Mouse (Mus musculus) right cerebral cortex, postnatal 25 days (tissue): ENCODE data around the gene Gamt.
"Not testable (repeated sequence)": the region's sequence is repeated elsewhere in the genome, so short reads cannot be mapped to it uniquely, and the experiment has no call there.

Source experiments
- DNase-seq: peaks from one replicate; pipeline ENCODE4 v3.0.0; 2022

The Gamt gene

GRCm38 (mm10) chr10:80257936-80258335 lies 2.9 kb downstream of the Gamt start:
- DNase-seq = no peak

GRCm38 (mm10) chr10:80255881-80256535 lies 4.8 kb downstream of the Gamt start:
- DNase-seq = no peak

GRCm38 (mm10) chr10:80254331-80255297 lies 6.2 kb downstream of the Gamt start:
- no peak for DNase-seq

DNA sequence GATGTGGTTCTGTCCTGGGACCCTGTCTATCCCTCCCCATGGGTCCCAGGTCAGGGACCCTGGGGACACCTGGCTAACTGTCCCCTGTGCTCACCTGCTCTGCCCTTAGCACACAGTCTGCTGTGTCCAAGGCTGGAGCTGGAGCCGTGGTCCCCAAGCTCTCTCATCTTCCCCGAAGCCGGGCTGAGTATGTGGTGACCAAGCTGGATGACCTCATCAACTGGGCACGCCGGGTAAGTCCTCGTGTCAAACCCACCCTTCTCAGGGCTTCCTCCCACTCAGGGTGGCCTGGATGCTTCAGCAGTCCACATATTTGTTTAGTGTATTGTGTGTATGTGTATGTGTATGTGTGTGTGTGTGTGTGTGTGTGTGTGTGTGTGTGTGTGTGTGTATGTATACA lies 7.3 kb downstream of the Gamt start:
- DNase-seq = no peak

GRCm38 (mm10) chr10:80252493-80253274 lies 8.1 kb downstream of the Gamt start:
- DNase-seq = no peak

GRCm38 (mm10) chr10:80252011-80252410 lies 8.8 kb downstream of the Gamt start:
- no peak for DNase-seq

GRCm38 (mm10) chr10:80250573-80250972 lies 10.2 kb downstream of the Gamt start:
- DNase-seq = no peak

GRCm38 (mm10) chr10:80250059-80250458 lies 10.8 kb downstream of the Gamt start:
- no peak for DNase-seq

DNA sequence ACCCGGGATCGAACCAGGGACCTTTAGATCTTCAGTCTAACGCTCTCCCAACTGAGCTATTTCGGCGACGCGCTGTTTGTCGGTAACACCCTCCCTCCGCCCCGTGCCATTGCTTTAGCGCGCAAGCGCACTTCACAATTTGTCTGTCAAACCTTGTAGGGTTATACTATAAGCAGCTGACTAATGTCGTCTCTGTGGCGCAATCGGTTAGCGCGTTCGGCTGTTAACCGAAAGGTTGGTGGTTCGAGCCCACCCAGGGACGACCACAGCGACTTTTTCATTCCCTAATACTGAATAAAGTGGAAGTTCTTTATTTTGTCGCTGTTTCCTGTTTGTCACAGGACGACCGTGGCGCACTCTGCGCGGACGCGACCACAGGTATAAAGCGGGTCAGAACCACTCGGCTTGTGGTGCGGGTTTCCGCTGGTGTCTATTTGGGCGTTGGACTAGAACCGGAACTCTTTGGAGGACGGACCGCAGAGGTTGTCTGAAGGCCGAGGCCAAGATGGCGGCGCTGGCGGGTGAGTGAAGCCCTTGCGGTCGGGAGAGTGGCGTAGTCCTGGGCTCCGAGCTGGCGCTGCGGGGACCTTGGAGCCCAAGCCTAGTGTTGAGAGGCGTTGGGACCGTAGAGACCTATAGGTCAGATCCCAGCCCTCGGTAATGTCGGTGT lies 11.7 kb downstream of the Gamt start, which contains the start of gene Ndufs7:
TSS of gene Ndufs7 (plus strand) at position 151 of the 670 bp plus-strand sequence.
- DNase-seq = peak; percentile 95

DNA sequence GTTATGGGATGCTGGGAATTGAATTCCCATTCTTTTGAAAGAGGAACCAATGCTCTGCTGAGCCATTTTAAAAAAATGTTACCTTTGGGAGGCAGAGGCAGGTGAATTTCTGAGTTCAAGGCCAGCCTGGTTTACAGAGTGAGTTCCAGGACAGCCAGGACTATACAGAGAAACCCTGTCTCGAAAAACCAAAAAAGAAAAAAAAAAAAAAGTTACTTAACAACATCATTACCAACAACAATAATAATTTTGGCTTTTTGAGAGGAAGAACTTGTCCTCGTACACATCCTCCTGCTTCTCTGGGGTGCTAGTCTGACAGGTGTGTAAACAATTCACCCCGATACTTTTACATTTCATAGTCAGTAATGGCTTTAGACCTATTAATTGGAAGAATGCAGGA lies 12.4 kb downstream of the Gamt start:
- DNase-seq = not testable (repeated sequence)

- DNase-seq = no peak
Observed at GRCm38 (mm10) chr10:80247849-80248248, 13.0 kb downstream of the Gamt start.

DNA sequence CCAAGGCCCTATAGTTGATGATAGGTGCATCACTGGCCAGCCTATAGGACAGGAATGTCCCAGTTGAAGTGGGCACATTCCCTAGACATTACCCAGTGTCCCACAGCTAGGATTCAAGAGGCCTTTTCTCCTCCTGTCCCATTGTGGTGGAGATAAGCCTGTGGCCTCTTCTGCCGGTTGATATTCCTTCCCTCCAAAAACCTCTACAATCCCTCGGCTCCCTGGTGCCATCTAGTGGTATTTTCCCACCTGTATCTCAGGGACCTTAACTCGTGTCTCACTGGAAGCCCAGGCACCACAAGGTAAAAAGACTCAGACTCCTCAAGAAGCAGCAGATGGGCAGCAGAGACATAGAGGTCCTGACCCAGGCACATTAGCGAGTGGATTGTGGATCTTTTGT lies 15.2 kb downstream of the Gamt start:
- peak; percentile 69 for DNase-seq

GRCm38 (mm10) chr10:80244791-80245399 lies 15.9 kb downstream of the Gamt start:
- no peak for DNase-seq

GRCm38 (mm10) chr10:80242607-80243006 lies 18.2 kb downstream of the Gamt start:
- DNase-seq = no peak

DNA sequence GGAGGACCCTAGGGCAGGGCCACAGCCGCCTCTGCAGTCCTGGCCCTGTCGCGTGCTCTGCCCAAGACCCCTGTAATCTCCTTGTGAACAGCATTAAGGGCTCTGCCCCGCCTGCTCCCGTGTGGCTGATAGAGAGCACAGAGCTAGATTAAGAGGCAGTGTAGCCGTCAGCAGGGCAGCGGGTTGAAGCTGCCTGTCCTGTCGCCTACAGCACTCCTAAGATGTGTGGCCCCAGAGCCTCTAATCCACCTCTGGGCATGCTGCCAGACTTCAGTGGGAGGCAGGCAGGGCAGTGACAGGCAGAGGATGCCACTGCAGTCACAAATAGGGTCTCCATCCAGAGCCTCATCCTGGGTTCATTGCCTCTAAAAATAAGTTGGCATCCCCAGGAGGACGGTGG lies 18.7 kb downstream of the Gamt start:
- DNase-seq = no peak

DNA sequence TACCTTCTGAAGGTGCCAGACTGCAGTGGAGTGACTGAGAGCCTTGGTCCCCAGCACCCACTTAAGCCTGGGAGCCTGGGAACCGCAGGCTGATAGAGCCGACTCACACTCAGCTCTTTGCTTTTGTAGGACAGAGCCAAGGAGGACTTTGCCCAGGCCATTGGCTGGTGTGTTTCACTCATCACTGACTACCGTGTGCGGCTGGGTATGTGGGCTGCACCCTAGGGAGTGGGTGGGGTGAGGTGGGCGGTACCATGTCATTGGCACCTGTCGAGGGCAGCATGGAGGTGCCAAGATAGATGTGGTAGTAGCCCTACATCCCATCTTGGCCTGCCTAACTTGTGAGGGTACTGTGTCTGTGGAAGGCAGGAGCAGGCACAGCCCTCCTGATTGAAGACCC lies 21.0 kb downstream of the Gamt start:
- no peak for DNase-seq

DNA sequence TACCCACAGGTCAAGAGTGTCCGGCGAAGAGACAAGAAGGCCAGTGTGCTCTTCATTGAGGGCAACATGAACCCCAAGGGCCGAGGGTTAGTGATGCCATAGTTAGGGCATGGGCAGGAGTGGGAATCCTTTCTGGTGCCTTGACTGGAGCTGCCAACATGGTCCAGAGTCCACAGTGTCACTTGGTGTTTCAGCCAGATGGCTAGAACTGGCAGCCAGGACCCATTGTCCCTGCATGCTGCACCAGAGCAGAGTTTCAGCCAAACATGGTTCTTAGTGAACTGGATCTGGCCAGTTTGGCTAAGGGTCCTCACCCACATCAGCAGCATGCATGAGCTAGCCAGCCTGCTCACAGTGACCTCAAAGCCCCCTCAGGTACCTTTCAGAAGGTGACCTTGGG lies 22.5 kb downstream of the Gamt start:
- DNase-seq = no peak

- DNase-seq = no peak
Observed at GRCm38 (mm10) chr10:80237020-80237419, 23.8 kb downstream of the Gamt start.

- no peak for DNase-seq
Observed at GRCm38 (mm10) chr10:80236145-80236825, 24.5 kb downstream of the Gamt start.

DNA sequence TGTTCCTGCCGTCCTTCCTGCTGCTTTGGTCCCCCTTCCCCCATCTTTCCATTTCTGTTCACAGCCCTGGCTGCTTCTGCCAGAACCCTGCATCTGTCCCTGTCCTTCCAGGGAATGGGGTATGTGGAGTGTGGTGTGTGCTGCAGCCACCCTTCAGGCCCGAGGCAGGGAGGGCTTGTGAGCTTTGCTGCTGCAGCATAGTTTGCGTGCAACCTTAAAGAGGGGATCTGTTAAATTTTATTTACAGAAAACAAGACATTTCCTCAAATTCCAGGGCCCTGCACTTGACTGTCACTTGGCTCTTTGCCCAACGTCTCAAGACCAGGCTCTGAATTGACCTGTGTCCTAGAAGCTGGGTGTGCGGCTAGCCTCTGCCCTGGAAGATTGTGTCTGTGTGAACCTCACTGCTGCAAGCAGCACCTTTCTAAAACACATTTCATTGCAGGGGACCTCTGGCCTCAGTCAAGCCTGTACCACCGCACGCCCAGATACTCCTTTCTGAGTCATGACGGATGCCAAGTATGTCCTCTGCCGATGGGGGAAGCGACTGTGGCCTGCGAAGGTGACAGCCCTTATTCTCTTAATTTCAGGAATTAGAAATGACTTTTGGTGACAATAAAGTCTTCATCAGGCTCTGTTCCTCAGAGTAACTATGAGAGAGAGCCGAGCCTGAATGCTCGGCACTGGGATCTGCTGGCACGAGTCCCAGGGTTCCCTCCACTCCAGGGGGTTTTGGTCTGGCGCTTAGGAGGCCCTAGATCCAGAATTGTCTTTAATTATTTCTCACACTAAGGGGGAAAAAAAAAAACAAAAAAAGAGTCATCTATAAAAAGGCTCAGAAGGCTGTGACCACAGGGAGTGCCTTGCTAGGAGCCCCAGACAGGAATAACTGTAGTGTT lies 32.7 kb downstream of the Gamt start:
- no peak for DNase-seq

- DNase-seq = no peak
Observed at GRCm38 (mm10) chr10:80227166-80227539, 33.7 kb downstream of the Gamt start.
